In the genomic region with DNA sequence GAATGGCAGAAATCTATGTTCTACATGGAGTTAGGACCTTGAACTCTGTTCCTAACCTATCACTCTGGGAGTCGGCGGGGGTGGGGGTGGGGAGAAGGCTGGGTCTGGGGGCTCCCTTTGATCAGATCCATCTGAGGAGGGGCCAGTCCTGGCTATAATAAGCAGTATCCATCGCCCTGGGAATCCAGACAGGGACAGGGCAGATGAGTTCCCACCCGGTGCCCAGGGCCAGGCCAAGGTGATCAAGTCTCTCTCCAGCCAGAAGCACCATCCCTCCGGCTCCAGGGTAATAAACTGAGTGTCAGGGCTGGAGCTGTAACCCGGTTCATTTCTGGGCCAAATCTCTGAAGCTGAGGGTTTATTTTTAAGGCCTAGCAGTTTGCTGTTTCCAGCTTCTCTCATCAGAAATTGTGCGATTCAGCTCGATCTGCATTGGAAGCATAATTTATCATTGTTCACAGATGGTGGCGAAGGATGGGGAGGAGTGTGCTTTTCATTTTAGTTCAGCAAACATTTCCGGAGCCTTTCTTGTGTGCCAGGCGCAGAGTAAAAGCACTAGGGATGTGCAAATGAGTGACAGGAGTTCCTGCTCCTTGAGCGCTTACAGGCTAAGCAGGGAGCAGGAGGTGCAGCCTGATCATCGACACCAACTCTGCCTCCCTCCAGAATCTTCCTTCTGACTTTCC, we compare ENCODE assay signal across 10 mouse cellular contexts. TPM values are rescaled to one million over a fixed set of nuclear protein-coding genes. Genes with fewer than 3 reads are reported as not detected.
DNase-seq lines count a peak whose midpoint lies in the region; ATAC-seq lines count a peak whose summit lies in the region.
"Had no signal": no experiment of that assay in that cellular context is flagged by ENCODE, and none has a peak within 500 bp of the region (broad histone marks: within the 10 kb centered on the region; RNA-seq: fewer than 3 reads in every experiment).

No protein-coding gene starts in this region.

- no peaks in the 10 kb centered on the region for H3K27me3 ChIP-seq in heart, embryonic 10.5 days (ENCODE audit: insufficient read depth, poor library complexity, severe bottlenecking)
- no peaks in the 10 kb centered on the region for H3K27me3 ChIP-seq in heart, embryonic 11.5 days (ENCODE audit: control insufficient read depth, insufficient read depth, low read length)
- H3K27me3 ChIP-seq in forebrain, embryonic 10.5 days (ENCODE audit: poor library complexity, severe bottlenecking), result no peaks in the 10 kb centered on the region; the same call in 1 of the 2 replicates
- H3K27me3 ChIP-seq in neural tube, embryonic 15.5 days (replicated peaks), result no peaks in the 10 kb centered on the region

- no peaks in the 10 kb centered on the region for H3K9me3 ChIP-seq in heart, embryonic 10.5 days
- H3K9me3 ChIP-seq in heart, embryonic 11.5 days (replicated peaks; ENCODE audit: control insufficient read depth, low read length), result no peaks in the 10 kb centered on the region
- peaks cover 4% of the 10 kb centered on the region; the same call in 1 of the 2 replicates for H3K9me3 ChIP-seq in forebrain, embryonic 10.5 days
- no peaks in the 10 kb centered on the region for H3K9me3 ChIP-seq in neural tube, embryonic 15.5 days (replicated peaks)

- H3K4me2 ChIP-seq in heart, embryonic 11.5 days, result no peak overlapping the region
- H3K4me2 ChIP-seq in neural tube, embryonic 15.5 days, result no peak overlapping the region

- WGBS in heart, embryonic 10.5 days, result 75% methylated on average over 13 of the region's 13 CpGs
- 74% methylated on average over 13 of the region's 13 CpGs for whole genome bisulfite sequencing in heart, embryonic 11.5 days (ENCODE audit: insufficient replicate concordance)
- 57% methylated on average over 13 of the region's 13 CpGs for WGBS in forebrain, embryonic 10.5 days
- 36% methylated on average over 13 of the region's 13 CpGs for WGBS in neural tube, embryonic 15.5 days

- no peaks in the 10 kb centered on the region for H3K36me3 ChIP-seq in heart, embryonic 10.5 days
- no peaks in the 10 kb centered on the region for H3K36me3 ChIP-seq in heart, embryonic 11.5 days (ENCODE audit: control insufficient read depth, insufficient read depth, low read length)
- no peaks in the 10 kb centered on the region for H3K36me3 ChIP-seq in forebrain, embryonic 10.5 days (replicated peaks)
- no peaks in the 10 kb centered on the region for H3K36me3 ChIP-seq in neural tube, embryonic 15.5 days

- H3K4me1 ChIP-seq in heart, embryonic 10.5 days, result peaks cover 37% of the 10 kb centered on the region
- peaks cover 10% of the 10 kb centered on the region for H3K4me1 ChIP-seq in heart, embryonic 11.5 days (ENCODE audit: control insufficient read depth, insufficient read depth, low read length)
- peaks cover 66% of the 10 kb centered on the region for H3K4me1 ChIP-seq in forebrain, embryonic 10.5 days
- peaks cover 18% of the 10 kb centered on the region; the same call in 1 of the 2 replicates for H3K4me1 ChIP-seq in neural tube, embryonic 15.5 days

- no peak overlapping the region for H3K9ac ChIP-seq in heart, embryonic 11.5 days (ENCODE audit: low read depth, low read length)
- no peak overlapping the region for H3K9ac ChIP-seq in neural tube, embryonic 15.5 days (replicated peaks)

- no peak for ATAC-seq in heart, embryonic 11.5 days (replicated peaks; ENCODE audit: insufficient number of reproducible peaks, low FRiP score, low TSS enrichment)
- peak; percentile 61 for ATAC-seq in neural tube, embryonic 15.5 days (ENCODE audit: low FRiP score)
- ATAC-seq: intestine, postnatal 0 days had no signal

- no peak overlapping the region for H3K4me3 ChIP-seq in heart, embryonic 10.5 days
- no peak overlapping the region for H3K4me3 ChIP-seq in heart, embryonic 11.5 days (ENCODE audit: low read depth, low read length)
- H3K4me3 ChIP-seq in forebrain, embryonic 10.5 days, result no peak overlapping the region
- H3K4me3 ChIP-seq in neural tube, embryonic 15.5 days (replicated peaks), result no peak overlapping the region

- peak; percentile 46 for DNase-seq in heart, embryonic 10.5 days (ENCODE audit: low spot score)
- no peak for DNase-seq in forebrain, embryonic 10.5 days (ENCODE audit: extremely low spot score, low spot score)
- peak; percentile 76 to 88 for DNase-seq in layer of hippocampus, adult 18-20 months (ENCODE audit: low spot score in 2 of 2)
- no peak for DNase-seq in retina, embryonic 14.5 days (ENCODE audit: low spot score)
- no peak for DNase-seq in urinary bladder, postnatal 10 days (ENCODE audit: low spot score)
- no peak for DNase-seq in heart, adult 8-10 months (ENCODE audit: low spot score)
- DNase-seq: heart, adult 18-20 months had no signal

- 0 out of 2 replicates have a peak overlapping the region, but pooled peaks have one; percentile 42 for H3K27ac ChIP-seq in heart, embryonic 10.5 days
- H3K27ac ChIP-seq in heart, embryonic 11.5 days (ENCODE audit: low read depth, low read length), result no peak overlapping the region
- peak overlapping the region; percentile 85 for H3K27ac ChIP-seq in forebrain, embryonic 10.5 days
- H3K27ac ChIP-seq in neural tube, embryonic 15.5 days (replicated peaks), result no peak overlapping the region

RNA-seq across cellular contexts. Expression of gene Ddx1, which starts 39.2 kb away (rescaled TPM):
- polyA plus RNA-seq in heart, embryonic 10.5 days (2016; fragmentation: Nextera tagmentation; extraction: Ambion mirVana), result 138 and 165 TPM in 2 replicates
- 113 and 140 TPM in 2 replicates for polyA plus RNA-seq in heart, embryonic 11.5 days (2014; fragmentation: Nextera tagmentation; extraction: Ambion mirVana)
- 211 and 212 TPM in 2 replicates for polyA plus RNA-seq in forebrain, embryonic 10.5 days (2016; fragmentation: Nextera tagmentation; extraction: Ambion mirVana)
- 100 to 1,000 TPM; 109 to 118 TPM for total RNA-seq in layer of hippocampus, adult 18-20 months (2021)
- polyA plus RNA-seq in neural tube, embryonic 15.5 days (2015; fragmentation: Nextera tagmentation; extraction: Ambion mirVana), result 130 and 139 TPM in 2 replicates
- total RNA-seq in heart, adult 8-10 months (2022), result 10 to 100 TPM; 70.8 to 87.7 (median 81.1) TPM

RNA-seq across cellular contexts. Expression of gene Nbas, which starts 59.1 kb away (rescaled TPM):
- 10.2 and 11.0 TPM in 2 replicates for polyA plus RNA-seq in heart, embryonic 10.5 days (2016; fragmentation: Nextera tagmentation; extraction: Ambion mirVana)
- polyA plus RNA-seq in heart, embryonic 11.5 days (2014; fragmentation: Nextera tagmentation; extraction: Ambion mirVana), result 11.4 and 11.8 TPM in 2 replicates
- 13.4 and 14.8 TPM in 2 replicates for polyA plus RNA-seq in forebrain, embryonic 10.5 days (2016; fragmentation: Nextera tagmentation; extraction: Ambion mirVana)
- total RNA-seq in layer of hippocampus, adult 18-20 months (2021), result 10 to 100 TPM; 34.3 to 36.8 TPM
- polyA plus RNA-seq in neural tube, embryonic 15.5 days (2015; fragmentation: Nextera tagmentation; extraction: Ambion mirVana), result 15.1 and 15.4 TPM in 2 replicates
- 10 to 100 TPM; 29.7 to 34.6 (median 32.7) TPM for total RNA-seq in heart, adult 8-10 months (2022)

Comparison
In these comparisons a context has a peak if more than half of its experiments do, and no peak if none do; other contexts are left out.
1. DNase-seq: peak in heart, embryonic 10.5 days (single experiment) and layer of hippocampus, adult 18-20 months (2 of 2); none in forebrain, embryonic 10.5 days (single experiment), retina, embryonic 14.5 days (single experiment), urinary bladder, postnatal 10 days (single experiment) and heart, adult 8-10 months (single experiment).
2. H3K27ac ChIP-seq: peak in heart, embryonic 10.5 days (single experiment) and forebrain, embryonic 10.5 days (single experiment); none in heart, embryonic 11.5 days (single experiment) and neural tube, embryonic 15.5 days (single experiment).